Mouse (Mus musculus): Measurements from ENCODE around the gene Tspan17.

DNA sequence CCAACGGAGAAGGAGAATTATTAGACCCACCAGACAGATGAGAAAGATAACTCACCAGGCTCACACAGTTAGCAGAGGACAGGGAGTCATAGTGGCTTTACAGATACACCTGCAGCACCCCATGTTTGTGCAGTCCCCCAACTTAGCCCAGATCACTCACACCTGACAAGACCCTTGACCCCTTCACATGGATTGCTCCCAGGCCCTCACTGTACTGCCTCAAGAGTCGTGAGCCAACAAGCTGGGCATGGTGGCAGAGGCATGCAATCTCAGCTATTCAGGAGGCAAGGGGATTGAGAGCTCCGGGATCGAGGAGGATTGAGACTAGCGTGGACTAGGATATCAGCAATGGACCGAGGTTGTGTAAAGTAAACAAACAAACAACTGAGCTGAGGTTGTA, 35.4 kb upstream of the Tspan17 start:
- TF ChIP-seq POLR2A (IDR thresholded peaks at IDR 0.05; ENCODE audit: borderline replicate concordance, control insufficient read depth, low read depth, low read length) (no peak), CTCF (IDR thresholded peaks at IDR 0.05; ENCODE audit: control insufficient read depth, insufficient read depth, low read length) (no peak)

All from bone marrow, adult 2 months (tissue).